ENCODE assay signal across 17 mouse cellular contexts in genomic region chr17:31646199-31647002, GRCm38 (mm10). TPM values are rescaled to one million over a fixed set of nuclear protein-coding genes. Genes with fewer than 3 reads are reported as not detected.
DNase-seq lines count a peak whose midpoint lies in the region; ATAC-seq and TF ChIP-seq lines count a peak whose summit lies in the region.
"Had no signal": no experiment of that assay in that cellular context is flagged by ENCODE, and none has a peak within 500 bp of the region (broad histone marks: within the 10 kb centered on the region; RNA-seq: fewer than 3 reads in every experiment).

No protein-coding gene starts in this region.

- H3K9me3 ChIP-seq in heart, embryonic 14.5 days (ENCODE audit: control insufficient read depth, low read length), result no peaks in the 10 kb centered on the region
- H3K9me3 ChIP-seq in heart, embryonic 12.5 days (replicated peaks), result no peaks in the 10 kb centered on the region
- H3K9me3 ChIP-seq in lung, embryonic 14.5 days (ENCODE audit: low read depth, low read length), result no peaks in the 10 kb centered on the region
- H3K9me3 ChIP-seq: embryonic facial prominence, embryonic 15.5 days; limb, embryonic 13.5 days had no signal

- 82% methylated on average over 5 of the region's 5 CpGs for WGBS in heart, embryonic 14.5 days
- 87% methylated on average over 5 of the region's 5 CpGs for WGBS in heart, embryonic 12.5 days
- 92% methylated on average over 5 of the region's 5 CpGs for WGBS in lung, embryonic 14.5 days

- ATAC-seq in heart, embryonic 14.5 days (ENCODE audit: insufficient number of reproducible peaks, insufficient read depth, low FRiP score, low read depth), result 0 out of 2 replicates have a peak, but pooled peaks have one; percentile 18
- no peak for ATAC-seq in heart, embryonic 12.5 days (ENCODE audit: insufficient number of reproducible peaks, low FRiP score)
- ATAC-seq in lung, embryonic 14.5 days (ENCODE audit: insufficient read depth), result peak; percentile 35; the same call in 1 of the 2 replicates
- ATAC-seq: inflammation-experienced regulatory T-cells, adult 6 months had no signal

- H3K27me3 ChIP-seq in heart, embryonic 14.5 days (ENCODE audit: control insufficient read depth, insufficient read depth, low read length), result no peaks in the 10 kb centered on the region
- H3K27me3 ChIP-seq in heart, embryonic 12.5 days (replicated peaks), result no peaks in the 10 kb centered on the region
- no peaks in the 10 kb centered on the region for H3K27me3 ChIP-seq in lung, embryonic 14.5 days (ENCODE audit: insufficient read depth, low read length)
- H3K27me3 ChIP-seq in myocyte (ENCODE audit: control insufficient read depth, insufficient read depth, insufficient read length), result no peaks in the 10 kb centered on the region
- H3K27me3 ChIP-seq: embryonic facial prominence, embryonic 15.5 days; limb, embryonic 13.5 days had no signal

- DNase-seq in lung, embryonic 14.5 days, result no peak
- DNase-seq in lung, postnatal 4 days, result no peak
- peak; percentile 7 for DNase-seq in induced T-regulatory cell, adult 2 months (ENCODE audit: low read depth)
- no peak for DNase-seq in cerebellum, adult 8-10 months
- no peak for DNase-seq in right cerebral cortex, postnatal 36 days (ENCODE audit: low spot score in 2 of 2)
- DNase-seq: cerebellum, postnatal 14 days; gastrocnemius, postnatal 36 days; lung, postnatal 14 days; right cerebral cortex, postnatal 25 days; thymus, postnatal 4 days had no signal

- H3ac ChIP-seq in myocyte (ENCODE audit: control insufficient read depth, insufficient read length), result no peak overlapping the region

- no peaks in the 10 kb centered on the region for H3K79me2 ChIP-seq in myocyte (ENCODE audit: control insufficient read depth, insufficient read depth)

- no peak overlapping the region for H3K27ac ChIP-seq in heart, embryonic 14.5 days (replicated peaks in 1 of 2; ENCODE audit: control insufficient read depth in 1 of 2, insufficient read depth in 1 of 2, low read depth in 2 of 2, low read length in 2 of 2)
- H3K27ac ChIP-seq in heart, embryonic 12.5 days (ENCODE audit: poor library complexity, severe bottlenecking), result no peak overlapping the region
- H3K27ac ChIP-seq in lung, embryonic 14.5 days (ENCODE audit: low read depth), result no peak overlapping the region
- H3K27ac ChIP-seq: embryonic facial prominence, embryonic 15.5 days; limb, embryonic 13.5 days had no signal

- H3K4me2 ChIP-seq in heart, embryonic 14.5 days (ENCODE audit: low read length), result no peak overlapping the region
- no peak overlapping the region for H3K4me2 ChIP-seq in heart, embryonic 12.5 days
- no peak overlapping the region for H3K4me2 ChIP-seq in lung, embryonic 14.5 days
- H3K4me2 ChIP-seq in myocyte (ENCODE audit: low read depth), result no peak overlapping the region
- H3K4me2 ChIP-seq: embryonic facial prominence, embryonic 15.5 days; limb, embryonic 13.5 days had no signal

- H3K9ac ChIP-seq in heart, embryonic 14.5 days (ENCODE audit: low read length), result no peak overlapping the region
- no peak overlapping the region for H3K9ac ChIP-seq in heart, embryonic 12.5 days
- H3K9ac ChIP-seq in lung, embryonic 14.5 days, result no peak overlapping the region
- H3K9ac ChIP-seq: embryonic facial prominence, embryonic 15.5 days; limb, embryonic 13.5 days had no signal

- peaks cover 58% of the 10 kb centered on the region for H3K36me3 ChIP-seq in heart, embryonic 14.5 days (ENCODE audit: control insufficient read depth, insufficient read depth, low read length)
- peaks cover 55% of the 10 kb centered on the region for H3K36me3 ChIP-seq in heart, embryonic 12.5 days
- peaks cover 52% of the 10 kb centered on the region for H3K36me3 ChIP-seq in lung, embryonic 14.5 days (ENCODE audit: insufficient read depth)
- H3K36me3 ChIP-seq in myocyte (ENCODE audit: control insufficient read depth, insufficient read depth), result peaks cover 27% of the 10 kb centered on the region

- no peak for TF ChIP-seq POLR2A in myocyte (IDR thresholded peaks at IDR 0.05; ENCODE audit: insufficient read length, low read depth)

- H3K4me1 ChIP-seq in heart, embryonic 14.5 days (ENCODE audit: control insufficient read depth in 2 of 2, insufficient read depth in 2 of 2, low read length in 2 of 2), result 0 out of 4 replicates have a peak, but pooled peaks cover 0 to 3% of the 10 kb centered on the region in 2 experiments
- no peaks in the 10 kb centered on the region for H3K4me1 ChIP-seq in heart, embryonic 12.5 days (replicated peaks)
- no peaks in the 10 kb centered on the region for H3K4me1 ChIP-seq in lung, embryonic 14.5 days (ENCODE audit: insufficient read depth)
- H3K4me1 ChIP-seq: embryonic facial prominence, embryonic 15.5 days; limb, embryonic 13.5 days had no signal

- H3K4me3 ChIP-seq in heart, embryonic 14.5 days (ENCODE audit: control insufficient read depth in 1 of 2, insufficient read depth in 1 of 2, low read depth in 1 of 2, low read length in 2 of 2), result no peak overlapping the region
- H3K4me3 ChIP-seq in heart, embryonic 12.5 days, result no peak overlapping the region
- H3K4me3 ChIP-seq in lung, embryonic 14.5 days (ENCODE audit: low read depth, low read length), result no peak overlapping the region
- H3K4me3 ChIP-seq in myocyte, result no peak overlapping the region
- H3K4me3 ChIP-seq: embryonic facial prominence, embryonic 15.5 days; limb, embryonic 13.5 days had no signal

- no peak for TF ChIP-seq CTCF in lung, embryonic 14.5 days (IDR thresholded peaks at IDR 0.05; ENCODE audit: low read depth)

TF ChIP-seq in myocyte, 11 proteins besides CTCF, POLR2A, EP300 and RAD21:
- no peak for TF ChIP-seq MAX (IDR thresholded peaks at IDR 0.05; ENCODE audit: low read depth)
- TF ChIP-seq REST (IDR thresholded peaks at IDR 0.05; ENCODE audit: insufficient read depth, insufficient read length), result no peak
- no peak for TF ChIP-seq E2F4 (IDR thresholded peaks at IDR 0.05; ENCODE audit: insufficient read depth)
- TF ChIP-seq TCF3 (IDR thresholded peaks at IDR 0.05; ENCODE audit: insufficient read length, low read depth), result no peak
- TF ChIP-seq MYOG (IDR thresholded peaks at IDR 0.05; ENCODE audit: control insufficient read depth in 1 of 3, insufficient read depth in 1 of 3, insufficient read length in 2 of 3, low read depth in 2 of 3), result peak in 1 of 3 experiments; percentile 2
- TF ChIP-seq SRF (IDR thresholded peaks at IDR 0.05; ENCODE audit: control insufficient read depth, insufficient read length, low read depth), result no peak
- no peak for TF ChIP-seq CEBPB (IDR thresholded peaks at IDR 0.05; ENCODE audit: insufficient read depth, poor library complexity, severe bottlenecking)
- peak; percentile 41 for TF ChIP-seq POLR2AphosphoS2 (IDR thresholded peaks at IDR 0.05; ENCODE audit: insufficient read length, low read depth)
TF ChIP-seq in myocyte: peak in this region for 2.

RNA-seq across cellular contexts. Expression of gene Cbs, which starts 9.4 kb away (rescaled TPM):
- polyA plus RNA-seq in heart, embryonic 14.5 days (2014; fragmentation: Nextera tagmentation; extraction: Ambion mirVana), result 0.96 and 1.0 TPM in 2 replicates
- 0.48 and 0.70 TPM in 2 replicates for polyA plus RNA-seq in heart, embryonic 12.5 days (2016; fragmentation: Nextera tagmentation; extraction: Ambion mirVana)
- 2.5 and 2.7 TPM in 2 replicates for polyA plus RNA-seq in lung, embryonic 14.5 days (2014; fragmentation: Nextera tagmentation; extraction: Ambion mirVana)
- polyA plus RNA-seq in myocyte (2012; fragmentation: generic; extraction: Trizol), result 0.06 TPM

RNA-seq across cellular contexts. Expression of gene U2af1, which starts 12.3 kb away (rescaled TPM):
- 96.5 and 112 TPM in 2 replicates for polyA plus RNA-seq in heart, embryonic 14.5 days (2014; fragmentation: Nextera tagmentation; extraction: Ambion mirVana)
- polyA plus RNA-seq in heart, embryonic 12.5 days (2016; fragmentation: Nextera tagmentation; extraction: Ambion mirVana), result 229 and 244 TPM in 2 replicates
- 174 and 202 TPM in 2 replicates for polyA plus RNA-seq in lung, embryonic 14.5 days (2014; fragmentation: Nextera tagmentation; extraction: Ambion mirVana)
- 135 TPM for polyA plus RNA-seq in myocyte (2012; fragmentation: generic; extraction: Trizol)

RNA-seq across cellular contexts. Expression of gene Cryaa, which starts 31.2 kb away (rescaled TPM):
- not detected in 2 replicates for polyA plus RNA-seq in heart, embryonic 14.5 days (2014; fragmentation: Nextera tagmentation; extraction: Ambion mirVana)
- polyA plus RNA-seq in heart, embryonic 12.5 days (2016; fragmentation: Nextera tagmentation; extraction: Ambion mirVana), result 0.44 TPM in 1 of 2 replicates, not detected in the other
- polyA plus RNA-seq in lung, embryonic 14.5 days (2014; fragmentation: Nextera tagmentation; extraction: Ambion mirVana), result not detected in 2 replicates
- not detected for polyA plus RNA-seq in myocyte (2012; fragmentation: generic; extraction: Trizol)
- polyA plus RNA-seq: C2C12; inflammation-experienced regulatory T-cells, adult 6 months; limb, embryonic 13.5 days had no signal
